Mouse (Mus musculus) midbrain, postnatal 0 days (tissue): ENCODE data around the gene Rnf31. TPM values are rescaled to one million over a fixed set of nuclear protein-coding genes. Genes with fewer than 3 reads are reported as not detected.

Experiments
- ATAC-seq: fragments of 200-750 bp; cut with Nextera tagmentation; 2 replicates; pipeline ENCODE4 v1.8.0; 2017; ENCODE audit warnings: moderate number of reproducible peaks, mild to moderate bottlenecking, moderate TSS enrichment, moderate library complexity; ENCODE audit not compliant: low FRiP score
- DNase-seq: peaks from one replicate; pipeline ENCODE4 v3.0.0-alpha.2; 2015; ENCODE audit warnings: low spot score
- H3K27ac ChIP-seq: fragments of 300-500 bp; sonication (generic); 2 replicates; pipeline ENCODE4 v1.5.1; 2014; ENCODE audit warnings: low read depth, mild to moderate bottlenecking, low read length, mixed read lengths
- H3K27me3 ChIP-seq: fragments of 300-500 bp; sonication (generic); 2 replicates; pipeline ENCODE4 v1.6.1; 2014; ENCODE audit warnings: low read length, control low read depth, mixed read lengths; ENCODE audit not compliant: insufficient read depth
- H3K36me3 ChIP-seq: fragments of 300-500 bp; sonication (generic); 2 replicates; pipeline ENCODE4 v1.6.1; 2014; ENCODE audit warnings: low read length, control low read depth, mixed read lengths; ENCODE audit not compliant: insufficient read depth
- H3K4me1 ChIP-seq: fragments of 300-500 bp; sonication (generic); 2 replicates; pipeline ENCODE4 v1.6.1; 2014; ENCODE audit warnings: mild to moderate bottlenecking, control low read depth, antibody characterized with exemption, low read length, mixed read lengths; ENCODE audit not compliant: insufficient read depth
- H3K4me2 ChIP-seq: fragments of 300-500 bp; sonication (generic); 2 replicates; pipeline ENCODE4 v1.6.1; 2014; ENCODE audit warnings: low read depth, mild to moderate bottlenecking, low read length, mixed read lengths; ENCODE audit not compliant: poor library complexity, severe bottlenecking
- H3K4me3 ChIP-seq: fragments of 300-500 bp; sonication (generic); 2 replicates; pipeline ENCODE4 v1.5.1; 2014; ENCODE audit warnings: low read depth, mild to moderate bottlenecking, low read length, moderate library complexity
- H3K9ac ChIP-seq: fragments of 300-500 bp; sonication (generic); replicated peaks from 2 replicates; pipeline ENCODE4 v1.6.1; 2014; ENCODE audit warnings: mild to moderate bottlenecking, low read length, moderate library complexity, mixed read lengths; ENCODE audit not compliant: poor library complexity, severe bottlenecking
- H3K9me3 ChIP-seq: fragments of 300-500 bp; sonication (generic); 2 replicates; pipeline ENCODE4 v1.6.1; 2016; ENCODE audit warnings: low read length, control low read depth
- CTCF ChIP-seq: IDR thresholded peaks from 2 replicates; pipeline ENCODE4 v1.5.1; 2016; ENCODE audit warnings: antibody characterized with exemption, mild to moderate bottlenecking
- WGBS: fragments of 180-500 bp; shearing (Covaris S2); extraction: QIAGEN DNeasy Blood & Tissue Kit; methylation state at CpG from one replicate; pipeline ENCODE4 v1.1.7; 2014; 5-methylcytosine and 5-hydroxymethylcytosine counted together
- polyA plus RNA-seq: library from polyadenylated mRNA; unstranded; fragments of >200 nt; fragmentation: Nextera tagmentation; extraction: Ambion mirVana; gene quantifications from 2 replicates; pipeline ENCODE4 v1.2.1, GENCODE M21; 2015
- total RNA-seq: library from RNA; depleted of rRNA; stranded (reverse); fragments of >200 nt; gene quantifications from 2 replicates; pipeline ENCODE4 v1.2.3, GENCODE M21; 2014

The Rnf31 gene
- total and polyA plus RNA-seq, 2 experiments from 2014 or later = 20.4 to 26.7 TPM

DNA sequence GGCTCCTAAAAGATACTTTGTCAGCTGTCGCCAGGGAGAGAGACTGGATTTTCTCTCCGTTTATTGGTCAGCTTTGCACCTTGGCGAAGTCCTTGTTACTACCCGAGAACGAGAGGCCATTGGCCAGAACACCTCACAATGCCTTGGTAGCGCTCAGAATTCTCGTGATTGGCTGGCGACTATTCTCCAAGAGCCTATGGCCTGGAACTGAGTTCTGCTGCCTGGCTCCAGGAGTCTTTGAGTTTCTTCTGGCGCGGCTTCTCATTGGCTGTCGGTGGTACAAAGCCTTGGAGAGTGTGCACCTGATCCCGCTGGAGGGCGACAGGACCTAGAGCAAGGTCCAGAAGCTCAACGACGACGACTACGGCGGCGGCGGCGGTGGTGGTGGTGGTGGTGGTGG is 26.3 kb downstream of the Rnf31 start, which contains the start of gene Rec8:
Gene Rec8, plus strand, starts transcription at position 216 of the 400 bp plus-strand sequence.
- DNase-seq = peak; percentile 83
- no peaks in the 10 kb centered on the region for H3K36me3 ChIP-seq
- no peaks in the 10 kb centered on the region for H3K27me3 ChIP-seq
- H3K4me2 ChIP-seq = peak within 1 kb of the TSS; percentile 21; the same call in 1 of the 2 replicates
- H3K27ac ChIP-seq = no peak within 1 kb of the TSS
- TF ChIP-seq CTCF = no peak
- 23% methylated on average over 21 of the region's 21 CpGs for WGBS
- ATAC-seq = peak; percentile 73; the same call in 1 of the 2 replicates
- H3K9ac ChIP-seq = no peak within 1 kb of the TSS
- peak within 1 kb of the TSS; percentile 19; the same call in 1 of the 2 replicates for H3K4me3 ChIP-seq
- no peaks in the 10 kb centered on the region for H3K4me1 ChIP-seq
- H3K9me3 ChIP-seq = no peaks in the 10 kb centered on the region

GRCm38 (mm10) chr14:55618486-55619195 is 27.1 kb downstream of the Rnf31 start:
- Histone ChIP-seq H3K36me3 (no peaks in the 10 kb centered on the region), H3K4me3 (peak overlapping the region; percentile 19; the same call in 1 of the 2 replicates), H3K27me3 (no peaks in the 10 kb centered on the region), H3K9me3 (no peaks in the 10 kb centered on the region), H3K9ac (no peak overlapping the region), H3K4me1 (no peaks in the 10 kb centered on the region), H3K27ac (no peak overlapping the region), H3K4me2 (peak overlapping the region; percentile 21; the same call in 1 of the 2 replicates)
- 54% methylated on average over 22 of the region's 22 CpGs for WGBS
- TF ChIP-seq CTCF = no peak
- peak; percentile 50; the same call in 1 of the 2 replicates for ATAC-seq
- DNase-seq = peak; percentile 22

DNA sequence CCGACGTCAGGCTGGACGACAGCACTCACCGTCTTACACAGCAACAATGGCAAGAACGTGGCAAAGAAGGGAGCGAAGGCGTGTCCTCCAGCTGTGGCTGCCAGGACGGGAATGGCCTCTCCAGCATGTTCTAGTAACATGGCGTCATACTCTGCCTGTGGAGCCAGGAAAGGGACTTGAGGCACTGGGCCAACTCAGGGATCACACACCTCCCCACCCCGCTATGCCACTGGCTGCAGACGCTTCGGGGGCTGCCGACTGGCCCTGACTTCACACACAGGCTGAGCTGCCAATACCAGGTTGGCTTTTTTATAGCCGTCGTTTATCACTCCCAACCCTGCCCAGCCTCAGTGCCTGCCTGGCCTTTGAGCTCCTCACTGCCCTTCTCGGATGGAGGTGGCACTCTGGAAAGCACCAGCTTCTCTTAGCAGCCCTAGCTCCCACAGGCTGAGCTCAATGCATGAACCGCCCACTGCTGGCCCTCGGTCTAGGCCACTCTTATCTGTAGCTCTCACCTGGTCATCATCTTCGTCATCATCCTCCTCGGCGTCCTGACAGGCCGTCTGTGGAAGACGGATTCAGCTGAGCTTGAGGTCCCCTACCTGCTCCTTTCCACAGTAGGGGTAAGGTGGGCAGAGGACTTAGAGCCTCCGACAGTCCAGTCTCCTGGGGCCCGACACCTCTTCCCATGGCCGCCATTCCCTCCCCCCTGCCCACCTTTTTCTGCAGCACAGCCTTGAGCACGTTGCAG is 36.7 kb downstream of the Rnf31 start:
- WGBS = 94% methylated on average over 27 of the region's 27 CpGs
- Histone ChIP-seq H3K27ac (no peak overlapping the region), H3K27me3 (no peaks in the 10 kb centered on the region), H3K9me3 (no peaks in the 10 kb centered on the region), H3K4me1 (no peaks in the 10 kb centered on the region), H3K4me2 (no peak overlapping the region), H3K9ac (no peak overlapping the region), H3K4me3 (no peak overlapping the region), H3K36me3 (peaks cover 84% of the 10 kb centered on the region)
- no peak for ATAC-seq
- no peak for DNase-seq
- TF ChIP-seq CTCF = no peak

DNA sequence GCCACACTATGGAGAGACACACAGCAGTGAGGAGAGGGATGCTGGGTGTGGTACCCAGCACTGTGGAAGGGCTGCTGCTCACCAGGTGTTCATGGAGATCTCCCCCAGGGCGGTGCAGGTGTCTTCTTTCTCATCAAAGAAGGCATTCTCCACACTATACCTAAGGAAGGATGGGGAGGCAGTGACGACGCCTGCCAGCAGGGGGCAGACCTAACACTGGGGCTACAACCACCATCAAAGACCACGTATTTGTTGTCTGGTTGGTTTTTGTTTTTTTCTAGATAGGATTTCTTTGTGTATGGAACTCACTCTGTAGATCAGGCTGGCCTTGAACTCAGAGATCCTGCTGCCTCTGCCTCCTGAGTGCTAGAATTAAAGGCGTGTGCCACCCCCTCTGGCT is 37.8 kb downstream of the Rnf31 start:
- ATAC-seq (no peak), DNase-seq (no peak)
- TF ChIP-seq CTCF = peak; percentile 67
- no peaks in the 10 kb centered on the region; the same call in 1 of the 2 replicates for H3K4me1 ChIP-seq
- WGBS = 55% methylated on average over 5 of the region's 5 CpGs
- no peak overlapping the region for H3K27ac ChIP-seq
- no peaks in the 10 kb centered on the region for H3K27me3 ChIP-seq
- H3K9me3 ChIP-seq = no peaks in the 10 kb centered on the region
- H3K9ac ChIP-seq = no peak overlapping the region
- H3K4me2 ChIP-seq = no peak overlapping the region
- H3K4me3 ChIP-seq = no peak overlapping the region
- peaks cover 89% of the 10 kb centered on the region for H3K36me3 ChIP-seq

GRCm38 (mm10) chr14:55634874-55635522 is 43.5 kb downstream of the Rnf31 start:
- WGBS = 2% methylated on average over 22 of the region's 23 CpGs
- DNase-seq (peak; percentile 37), ATAC-seq (peak; percentile 60)
- Histone ChIP-seq H3K4me1 (peaks cover 6% of the 10 kb centered on the region; the same call in 1 of the 2 replicates), H3K4me2 (peak overlapping the region; percentile 91), H3K27me3 (no peaks in the 10 kb centered on the region), H3K9ac (peak overlapping the region; percentile 80), H3K27ac (peak overlapping the region; percentile 63), H3K36me3 (peaks cover 56% of the 10 kb centered on the region), H3K9me3 (no peaks in the 10 kb centered on the region), H3K4me3 (peak overlapping the region; percentile 71)
- TF ChIP-seq CTCF = no peak
